Mouse (Mus musculus) olfactory bulb, adult 2 months (tissue): ENCODE results near the gene Isx. TPM values are rescaled to one million over a fixed set of nuclear protein-coding genes. Genes with fewer than 3 reads are reported as not detected.

ENCODE experiments used
- H3K27ac ChIP-seq: fragments of 200-500 bp; 2 replicates; pipeline ENCODE4 v1.5.1; 2012; ENCODE audit warnings: low read depth, low read length; ENCODE audit not compliant: insufficient read depth
- H3K4me1 ChIP-seq: fragments of 200-500 bp; 2 replicates; pipeline ENCODE4 v1.6.1; 2012; ENCODE audit warnings: low read length; ENCODE audit not compliant: control insufficient read depth, insufficient read depth
- H3K4me3 ChIP-seq: fragments of 200-500 bp; 2 replicates; pipeline ENCODE4 v1.5.1; 2012; ENCODE audit warnings: mild to moderate bottlenecking, low read depth, low read length, moderate library complexity; ENCODE audit not compliant: insufficient read depth
- CTCF ChIP-seq: fragments of 200-500 bp; IDR thresholded peaks from 2 replicates; pipeline ENCODE4 v1.5.1; 2012; ENCODE audit warnings: low read depth, mild to moderate bottlenecking, low read length, moderate library complexity; ENCODE audit not compliant: insufficient read depth
- POLR2A ChIP-seq: fragments of 200-500 bp; IDR thresholded peaks from 2 replicates; pipeline ENCODE4 v1.6.1; 2012; ENCODE audit warnings: mild to moderate bottlenecking, low read depth, low read length, moderate library complexity; ENCODE audit not compliant: insufficient read depth
- WGBS: fragments of 180-500 bp; shearing (Covaris S2); methylation state at CpG from one replicate; pipeline ENCODE4 v1.1.7; 2018; 5-methylcytosine and 5-hydroxymethylcytosine counted together
- polyA plus RNA-seq: library from polyadenylated mRNA; stranded (reverse); fragments of >200 nt; gene quantifications from 2 replicates; pipeline ENCODE4 v1.2.4, GENCODE M21; 2012; ENCODE audit warnings: low replicate concordance; ENCODE audit not compliant: missing spikeins, insufficient read depth, insufficient read length

The Isx gene
- polyA plus RNA-seq, 1 experiment, result not detected

- WGBS, result 90% methylated on average over 4 of the region's 4 CpGs
- no peak overlapping the region for H3K27ac ChIP-seq
- H3K4me3 ChIP-seq, result no peak overlapping the region
- 0 out of 2 replicates have a peak, but pooled peaks cover 7% of the 10 kb centered on the region for H3K4me1 ChIP-seq
- TF ChIP-seq POLR2A, result no peak
- TF ChIP-seq CTCF, result no peak
These were observed 49.0 kb downstream of the Isx start for GRCm38 (mm10) chr8:74921882-74922518.

DNA sequence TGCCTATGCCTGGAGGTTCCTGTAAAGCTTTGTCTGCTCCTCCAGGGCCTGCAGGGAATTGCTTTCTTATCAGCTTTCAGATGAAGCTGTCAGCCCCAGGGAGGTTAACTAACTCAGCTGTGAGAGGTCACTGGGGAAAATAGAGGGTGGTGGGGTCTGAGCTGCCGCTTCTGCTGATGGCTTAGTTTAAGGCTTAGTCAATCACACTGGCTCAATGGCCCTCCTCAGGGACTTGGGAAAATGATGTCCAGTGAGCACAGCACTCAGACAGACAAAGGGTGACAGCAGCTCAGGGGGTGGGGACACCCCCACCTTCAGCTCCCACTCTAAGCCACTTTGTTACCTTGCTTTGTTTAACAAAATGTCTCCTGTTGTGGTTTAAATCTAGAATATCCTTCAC is 55.0 kb downstream of the Isx start:
- TF ChIP-seq POLR2A (no peak), CTCF (no peak)
- Histone ChIP-seq H3K27ac (no peak overlapping the region), H3K4me1 (no peaks in the 10 kb centered on the region), H3K4me3 (no peak overlapping the region)
- 91% methylated on average over 1 of the region's 1 CpGs for WGBS

GRCm38 (mm10) chr8:74930731-74931130 is 57.8 kb downstream of the Isx start:
- 34% methylated on average over 3 of the region's 3 CpGs for WGBS
- no peaks in the 10 kb centered on the region; the same call in 1 of the 2 replicates for H3K4me1 ChIP-seq
- peak; percentile 42 for TF ChIP-seq CTCF
- no peak for TF ChIP-seq POLR2A
- H3K4me3 ChIP-seq, result no peak overlapping the region
- H3K27ac ChIP-seq, result no peak overlapping the region

GRCm38 (mm10) chr8:74935308-74935707 is 62.3 kb downstream of the Isx start:
- H3K4me3 ChIP-seq, result no peak overlapping the region
- WGBS, result 20% methylated on average over 6 of the region's 6 CpGs
- H3K27ac ChIP-seq, result no peak overlapping the region
- TF ChIP-seq CTCF (peak; percentile 22; the same call in 1 of the 2 replicates), POLR2A (no peak)
- no peaks in the 10 kb centered on the region; the same call in 1 of the 2 replicates for H3K4me1 ChIP-seq

GRCm38 (mm10) chr8:74936656-74937055 is 63.7 kb downstream of the Isx start:
- Histone ChIP-seq H3K4me3 (no peak overlapping the region), H3K4me1 (no peaks in the 10 kb centered on the region; the same call in 1 of the 2 replicates), H3K27ac (no peak overlapping the region)
- 96% methylated on average over 2 of the region's 2 CpGs for WGBS
- no peak for TF ChIP-seq POLR2A
- no peak for TF ChIP-seq CTCF

- Histone ChIP-seq H3K4me1 (no peaks in the 10 kb centered on the region), H3K4me3 (no peak overlapping the region), H3K27ac (no peak overlapping the region)
- 100% methylated on average over 3 of the region's 3 CpGs for WGBS
- TF ChIP-seq CTCF, result no peak
- no peak for TF ChIP-seq POLR2A
These were observed 69.1 kb downstream of the Isx start for GRCm38 (mm10) chr8:74942056-74942455.

Other genes starting within 250 kb of the Isx start
- not detected in 2 replicates for gene Hmgxb4, start 120.2 kb downstream of the Isx start, polyA plus RNA-seq
- gene Tom1, start 160.5 kb downstream of the Isx start, polyA plus RNA-seq, result 280 TPM in 1 of 2 replicates, not detected in the other
- gene Hmox1, start 220.4 kb downstream of the Isx start, polyA plus RNA-seq, result not detected in 2 replicates
- not detected in 2 replicates for gene Mcm5, start 236.4 kb downstream of the Isx start, polyA plus RNA-seq